Mouse (Mus musculus) megakaryocyte, embryonic 14.5 days (primary cell): ENCODE results near the gene Ccdc110. TPM values are rescaled to one million over a fixed set of nuclear protein-coding genes. Genes with fewer than 3 reads are reported as not detected.

ENCODE experiments used
- H3K27me3 ChIP-seq: replicated peaks from 2 replicates; pipeline ENCODE3; 2012; ENCODE audit warnings: inconsistent platforms
- H3K36me3 ChIP-seq: replicated peaks from 2 replicates; pipeline ENCODE3; 2012; ENCODE audit warnings: low read length, inconsistent platforms, mixed read lengths
- H3K4me1 ChIP-seq: 2 replicates; pipeline ENCODE4 v1.6.1; 2012; ENCODE audit warnings: inconsistent platforms
- H3K4me3 ChIP-seq: replicated peaks from 2 replicates; pipeline ENCODE3; 2012; ENCODE audit warnings: moderate library complexity, mild to moderate bottlenecking, inconsistent platforms
- H3K9me3 ChIP-seq: 2 replicates; pipeline ENCODE4 v1.6.1; 2012; ENCODE audit warnings: inconsistent platforms
- FLI1 ChIP-seq: IDR thresholded peaks from 2 replicates; pipeline ENCODE4 v1.6.1; 2012; ENCODE audit warnings: low read length, inconsistent platforms, mixed read lengths
- GATA1 ChIP-seq: IDR thresholded peaks from 3 replicates; pipeline ENCODE4 v1.6.1; 2012; ENCODE audit warnings: mixed read lengths, low read length, inconsistent platforms, borderline replicate concordance
- polyA plus RNA-seq: library from polyadenylated mRNA; stranded (reverse); fragments of >175 nt; gene quantifications from 2 replicates; pipeline ENCODE4 v1.2.3, GENCODE M21; 2012; ENCODE audit warnings: low replicate concordance; ENCODE audit not compliant: insufficient read depth

The Ccdc110 gene
- polyA plus RNA-seq, 1 experiment: not detected

DNA sequence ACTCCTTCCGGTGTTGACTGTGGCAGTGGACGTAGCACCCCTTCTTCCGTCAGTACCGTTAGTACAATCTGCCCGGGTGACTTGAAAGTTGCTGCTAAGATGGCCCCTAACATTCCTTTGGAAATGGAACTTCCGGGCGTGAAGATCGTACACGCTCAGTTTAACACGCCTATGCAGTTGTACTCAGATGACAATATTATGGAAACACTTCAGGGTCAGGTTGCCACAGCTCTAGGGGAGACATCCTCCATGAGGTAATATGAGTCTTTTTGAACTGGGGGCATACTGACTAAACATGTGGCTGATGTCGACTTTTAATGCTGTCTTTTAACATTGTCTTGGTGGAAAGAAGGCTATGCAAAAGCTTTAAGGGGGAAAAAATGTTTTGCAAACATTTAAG, 20.7 kb upstream of the Ccdc110 start:
- Histone ChIP-seq H3K27me3 (no peaks in the 10 kb centered on the region), H3K4me3 (no peak overlapping the region), H3K9me3 (no peaks in the 10 kb centered on the region), H3K36me3 (no peaks in the 10 kb centered on the region), H3K4me1 (no peaks in the 10 kb centered on the region)
- TF ChIP-seq GATA1: no peak
- TF ChIP-seq FLI1: no peak

DNA sequence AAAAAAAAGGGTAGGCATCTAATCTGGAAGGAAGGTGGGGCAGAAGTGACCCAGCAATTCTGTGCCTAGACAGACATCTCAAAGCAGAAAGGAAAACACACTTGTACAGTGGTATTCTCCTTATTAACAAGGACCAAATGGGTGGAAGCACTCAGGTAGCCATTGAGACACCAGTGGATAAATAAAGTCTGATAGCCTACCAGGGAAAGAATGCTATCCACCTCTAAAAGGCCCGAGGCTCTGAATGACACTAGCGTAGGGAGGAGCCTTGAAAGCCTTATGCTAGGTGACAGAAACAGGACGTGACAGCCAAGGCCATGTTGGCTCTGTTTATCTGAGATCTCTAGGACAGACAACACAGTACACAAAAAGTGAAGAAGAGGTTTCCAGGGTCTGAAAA, 17.9 kb upstream of the Ccdc110 start:
- no peak for TF ChIP-seq GATA1
- no peak for TF ChIP-seq FLI1
- Histone ChIP-seq H3K4me1 (no peaks in the 10 kb centered on the region), H3K36me3 (no peaks in the 10 kb centered on the region), H3K4me3 (no peak overlapping the region), H3K27me3 (no peaks in the 10 kb centered on the region), H3K9me3 (no peaks in the 10 kb centered on the region)

DNA sequence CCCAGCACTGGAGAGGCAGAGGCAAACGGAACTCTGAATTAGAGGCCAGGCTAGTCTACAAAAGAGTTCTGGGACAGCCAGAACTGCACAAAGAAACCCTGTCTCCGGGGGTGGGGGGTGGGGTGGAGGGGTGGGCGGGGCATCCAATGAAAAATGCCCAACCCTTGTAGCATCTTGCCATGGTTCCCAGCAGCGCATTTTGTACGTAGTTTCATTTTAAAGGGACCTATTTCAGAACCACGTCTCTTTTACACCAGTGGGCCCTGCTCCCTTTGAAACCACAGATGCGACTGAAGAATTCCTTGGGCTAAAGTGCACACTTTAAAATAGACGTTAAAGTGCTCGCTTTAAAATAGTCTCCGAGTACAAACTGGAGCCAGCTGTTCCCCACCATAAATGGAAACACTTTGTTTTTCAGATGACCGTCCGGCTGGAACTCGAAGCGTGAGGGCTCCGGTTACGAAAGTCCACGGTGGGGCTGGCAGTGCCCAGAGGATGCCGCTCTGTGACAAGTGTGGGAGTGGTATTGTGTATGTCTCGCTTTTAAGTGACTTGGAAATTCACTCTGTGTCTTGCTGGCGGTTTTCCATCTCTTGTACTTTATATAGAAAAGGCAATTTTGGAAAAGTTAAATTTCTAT, 17.3 kb upstream of the Ccdc110 start:
- H3K9me3 ChIP-seq: no peaks in the 10 kb centered on the region
- no peak for TF ChIP-seq FLI1
- TF ChIP-seq GATA1: no peak

DNA sequence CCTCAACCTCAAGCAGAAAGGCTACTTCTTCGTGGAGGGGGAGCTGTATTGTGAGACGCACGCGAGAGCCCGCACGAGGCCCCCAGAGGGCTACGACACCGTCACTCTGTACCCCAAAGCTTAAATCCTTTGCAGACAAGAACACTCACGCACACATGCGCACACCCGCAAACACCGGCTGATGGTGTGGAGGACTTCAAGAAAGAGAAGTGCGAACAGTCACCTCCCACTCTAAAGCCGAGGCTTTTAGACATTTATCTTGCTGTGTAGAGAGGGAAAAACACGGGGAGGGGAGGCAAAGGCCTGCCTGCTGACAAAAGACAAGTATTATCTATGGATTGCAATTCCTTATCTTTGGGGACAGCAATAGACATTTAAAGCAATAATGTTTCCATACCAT, 15.5 kb upstream of the Ccdc110 start:
- Histone ChIP-seq H3K4me1 (no peaks in the 10 kb centered on the region), H3K4me3 (no peak overlapping the region), H3K27me3 (no peaks in the 10 kb centered on the region), H3K36me3 (no peaks in the 10 kb centered on the region), H3K9me3 (no peaks in the 10 kb centered on the region)
- TF ChIP-seq GATA1 (no peak), FLI1 (no peak)

More for the DNA sequence above, 17.3 kb upstream of the Ccdc110 start:
- Histone ChIP-seq H3K36me3 (no peaks in the 10 kb centered on the region), H3K27me3 (no peaks in the 10 kb centered on the region), H3K4me1 (no peaks in the 10 kb centered on the region), H3K4me3 (no peak overlapping the region)

GRCm38 (mm10) chr8:45920392-45920791, 14.0 kb upstream of the Ccdc110 start:
- no peaks in the 10 kb centered on the region for H3K4me1 ChIP-seq
- H3K9me3 ChIP-seq: no peaks in the 10 kb centered on the region
- no peak overlapping the region for H3K4me3 ChIP-seq
- no peaks in the 10 kb centered on the region for H3K27me3 ChIP-seq
- H3K36me3 ChIP-seq: no peaks in the 10 kb centered on the region
- TF ChIP-seq FLI1 (no peak), GATA1 (no peak)

- Histone ChIP-seq H3K27me3 (no peaks in the 10 kb centered on the region), H3K36me3 (no peaks in the 10 kb centered on the region), H3K4me1 (no peaks in the 10 kb centered on the region), H3K9me3 (no peaks in the 10 kb centered on the region), H3K4me3 (no peak overlapping the region)
- no peak for TF ChIP-seq FLI1
- TF ChIP-seq GATA1: no peak
Observed at GRCm38 (mm10) chr8:45922116-45922515, 12.3 kb upstream of the Ccdc110 start.

- TF ChIP-seq GATA1 (no peak), FLI1 (no peak)
- H3K36me3 ChIP-seq: no peaks in the 10 kb centered on the region
- peaks cover 8% of the 10 kb centered on the region for H3K27me3 ChIP-seq
- no peak overlapping the region for H3K4me3 ChIP-seq
- H3K4me1 ChIP-seq: peaks cover 8% of the 10 kb centered on the region
- no peaks in the 10 kb centered on the region; the same call in 1 of the 2 replicates for H3K9me3 ChIP-seq
Observed at GRCm38 (mm10) chr8:45936986-45937385, 2.6 kb downstream of the Ccdc110 start.

DNA sequence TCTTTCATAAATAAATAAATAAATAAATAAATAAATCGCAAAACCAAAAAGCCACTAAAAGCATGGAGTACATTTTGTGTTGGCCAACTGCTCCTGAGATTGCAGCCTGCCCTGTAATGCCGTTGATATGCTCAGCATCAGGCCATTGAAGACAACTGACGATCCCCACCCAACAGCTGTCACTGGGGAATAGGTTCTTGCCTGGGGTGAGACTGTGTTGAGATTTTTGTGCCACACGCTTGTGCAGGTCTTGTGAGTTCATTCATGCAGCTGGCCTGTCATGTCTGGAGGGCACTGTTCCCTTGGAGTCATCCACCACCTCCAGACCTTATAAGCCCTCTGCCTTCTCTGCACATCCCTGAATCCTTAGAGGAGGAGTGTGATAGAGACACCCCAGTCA, 11.9 kb downstream of the Ccdc110 start:
- Histone ChIP-seq H3K4me3 (no peak overlapping the region), H3K9me3 (no peaks in the 10 kb centered on the region), H3K4me1 (no peaks in the 10 kb centered on the region), H3K27me3 (peaks cover 2% of the 10 kb centered on the region), H3K36me3 (no peaks in the 10 kb centered on the region)
- no peak for TF ChIP-seq GATA1
- no peak for TF ChIP-seq FLI1

GRCm38 (mm10) chr8:45950622-45951021, 16.2 kb downstream of the Ccdc110 start:
- no peak for TF ChIP-seq GATA1
- TF ChIP-seq FLI1: no peak
- Histone ChIP-seq H3K27me3 (no peaks in the 10 kb centered on the region), H3K4me1 (no peaks in the 10 kb centered on the region), H3K9me3 (no peaks in the 10 kb centered on the region), H3K36me3 (no peaks in the 10 kb centered on the region), H3K4me3 (no peak overlapping the region)

DNA sequence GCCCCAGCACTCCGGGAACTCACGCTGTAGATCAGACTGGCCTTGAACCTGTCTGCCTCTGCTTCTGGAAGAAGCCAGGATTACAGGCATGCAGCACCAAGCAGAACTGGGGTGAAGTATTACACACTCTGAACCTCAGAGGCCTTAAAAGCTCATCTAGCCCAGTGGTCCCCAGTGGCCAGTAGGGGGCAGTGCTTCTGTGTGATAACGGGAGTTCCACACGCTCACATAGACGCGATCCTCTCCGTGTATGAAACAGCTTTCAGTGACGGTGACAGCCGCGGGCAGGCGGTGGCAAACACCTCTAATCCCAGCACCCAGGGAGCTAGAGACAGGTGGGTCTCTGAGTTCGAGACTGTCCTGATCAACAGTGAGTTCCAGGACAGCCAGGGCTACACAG, 36.5 kb downstream of the Ccdc110 start:
- Histone ChIP-seq H3K4me1 (peaks cover 11% of the 10 kb centered on the region), H3K36me3 (peaks cover 23% of the 10 kb centered on the region), H3K9me3 (peaks cover 5% of the 10 kb centered on the region), H3K4me3 (no peak overlapping the region), H3K27me3 (no peaks in the 10 kb centered on the region)
- TF ChIP-seq FLI1 (no peak), GATA1 (no peak)
